In genomic region chr13:114923331-114923730, GRCm38 (mm10) we compare ENCODE assay signal across 9 mouse cellular contexts. TPM values are rescaled to one million over a fixed set of nuclear protein-coding genes. Genes with fewer than 3 reads are reported as not detected.
A peak's percentile ranks its signal among the peaks of the same experiment; 100 is the strongest.
DNase-seq lines count a peak whose midpoint lies in the region; ATAC-seq and TF ChIP-seq lines count a peak whose summit lies in the region.
"Had no signal": no experiment of that assay in that cellular context is flagged by ENCODE, and none has a peak within 500 bp of the region (broad histone marks: within the 10 kb centered on the region; RNA-seq: fewer than 3 reads in every experiment).

No protein-coding gene starts in this region.

- 43% methylated on average over 9 of the region's 9 CpGs for WGBS in lung, postnatal 0 days
- 5% methylated on average over 9 of the region's 9 CpGs for WGBS in forebrain, postnatal 0 days
- WGBS in stomach, embryonic 14.5 days = 33% methylated on average over 9 of the region's 9 CpGs

- H3K36me3 ChIP-seq in lung, postnatal 0 days (ENCODE audit: insufficient read depth, low read length) = no peaks in the 10 kb centered on the region; the same call in 1 of the 2 replicates
- H3K36me3 ChIP-seq in forebrain, postnatal 0 days (ENCODE audit: insufficient read depth) = no peaks in the 10 kb centered on the region
- H3K36me3 ChIP-seq in stomach, embryonic 14.5 days (ENCODE audit: control insufficient read depth, insufficient read depth, low read length) = no peaks in the 10 kb centered on the region

- H3K27ac ChIP-seq in lung, postnatal 0 days (ENCODE audit: low read length) = no peak overlapping the region
- H3K27ac ChIP-seq in forebrain, postnatal 0 days (ENCODE audit: low read depth, low read length) = peak overlapping the region; percentile 35; the same call in 1 of the 2 replicates
- no peak overlapping the region for H3K27ac ChIP-seq in stomach, embryonic 14.5 days (ENCODE audit: low read length)

- no peak overlapping the region for H3K4me3 ChIP-seq in lung, postnatal 0 days (ENCODE audit: low read depth, low read length)
- no peak overlapping the region for H3K4me3 ChIP-seq in forebrain, postnatal 0 days (ENCODE audit: low read depth, low read length)
- H3K4me3 ChIP-seq in stomach, embryonic 14.5 days (ENCODE audit: low read depth, low read length) = no peak overlapping the region
- H3K4me3 ChIP-seq: erythroblast, embryonic 14.5 days had no signal

- peak; percentile 13 for DNase-seq in lung, postnatal 0 days (ENCODE audit: low spot score)
- DNase-seq in lung, postnatal 14 days = no peak
- DNase-seq in forebrain, postnatal 0 days = peak; percentile 36
- peak; percentile 19 to 33 for DNase-seq in kidney, postnatal 4 days
- DNase-seq in urinary bladder, postnatal 14 days (ENCODE audit: low spot score) = no peak
- DNase-seq in left cerebral cortex, adult 11 months (ENCODE audit: low spot score) = no peak

- no peak for TF ChIP-seq CTCF in lung, postnatal 0 days (IDR thresholded peaks at IDR 0.05)
- TF ChIP-seq CTCF in forebrain, postnatal 0 days (IDR thresholded peaks at IDR 0.05; ENCODE audit: low read depth) = no peak

- ATAC-seq in lung, postnatal 0 days = peak; percentile 30; the same call in 1 of the 2 replicates
- peak; percentile 88 for ATAC-seq in forebrain, postnatal 0 days
- peak; percentile 91 for ATAC-seq in stomach, embryonic 14.5 days (ENCODE audit: insufficient number of reproducible peaks, insufficient read depth, low FRiP score, low read depth)
- ATAC-seq in megakaryocyte-erythroid progenitor cell, adult 5-6 weeks (replicated peaks; ENCODE audit: low FRiP score, low TSS enrichment, poor library complexity, severe bottlenecking) = no peak

- no peaks in the 10 kb centered on the region for H3K27me3 ChIP-seq in lung, postnatal 0 days (replicated peaks; ENCODE audit: insufficient read depth, low read length)
- H3K27me3 ChIP-seq in forebrain, postnatal 0 days (ENCODE audit: insufficient read depth, low read length) = no peaks in the 10 kb centered on the region
- H3K27me3 ChIP-seq in stomach, embryonic 14.5 days (ENCODE audit: control insufficient read depth, insufficient read depth, low read length) = no peaks in the 10 kb centered on the region

- H3K4me1 ChIP-seq in lung, postnatal 0 days (ENCODE audit: insufficient read depth, low read depth, low read length) = no peaks in the 10 kb centered on the region; the same call in 1 of the 2 replicates
- peaks cover 3% of the 10 kb centered on the region; the same call in 1 of the 2 replicates for H3K4me1 ChIP-seq in forebrain, postnatal 0 days (ENCODE audit: insufficient read depth)
- H3K4me1 ChIP-seq in stomach, embryonic 14.5 days (ENCODE audit: control insufficient read depth, insufficient read depth, low read length) = no peaks in the 10 kb centered on the region; the same call in 1 of the 2 replicates

- no peaks in the 10 kb centered on the region for H3K9me3 ChIP-seq in lung, postnatal 0 days (ENCODE audit: low read length)
- H3K9me3 ChIP-seq in forebrain, postnatal 0 days (ENCODE audit: low read length) = 0 out of 2 replicates have a peak, but pooled peaks cover 4% of the 10 kb centered on the region
- no peaks in the 10 kb centered on the region for H3K9me3 ChIP-seq in stomach, embryonic 14.5 days (ENCODE audit: control insufficient read depth, low read depth, low read length)

- no peak overlapping the region for H3K9ac ChIP-seq in lung, postnatal 0 days (replicated peaks; ENCODE audit: low read depth)
- no peak overlapping the region for H3K9ac ChIP-seq in forebrain, postnatal 0 days
- H3K9ac ChIP-seq in stomach, embryonic 14.5 days (replicated peaks; ENCODE audit: low read depth, low read length) = no peak overlapping the region

- H3K4me2 ChIP-seq in lung, postnatal 0 days (replicated peaks; ENCODE audit: low read depth, low read length) = no peak overlapping the region
- peak overlapping the region; percentile 28 for H3K4me2 ChIP-seq in forebrain, postnatal 0 days (ENCODE audit: low read depth)
- 0 out of 2 replicates have a peak overlapping the region, but pooled peaks have one; percentile 2 for H3K4me2 ChIP-seq in stomach, embryonic 14.5 days (replicated peaks; ENCODE audit: low read depth, low read length)

- TF ChIP-seq EP300 in lung, postnatal 0 days (IDR thresholded peaks at IDR 0.05) = no peak

RNA-seq across cellular contexts. Expression of gene Itga2, which starts 8.6 kb away (rescaled TPM):
- polyA plus RNA-seq in lung, postnatal 0 days (2015; fragmentation: Nextera tagmentation; extraction: Ambion mirVana) = 15.2 and 18.8 TPM in 2 replicates
- total RNA-seq in forebrain, postnatal 0 days (2014; rRNA removed) = 0.77 and 0.86 TPM in 2 replicates
- polyA plus RNA-seq in forebrain, postnatal 0 days (2015; fragmentation: Nextera tagmentation; extraction: Ambion mirVana) = 0.36 and 0.63 TPM in 2 replicates
- polyA plus RNA-seq in stomach, embryonic 14.5 days (2014; fragmentation: Nextera tagmentation; extraction: Ambion mirVana) = 9.2 and 11.8 TPM in 2 replicates
- total RNA-seq in megakaryocyte-erythroid progenitor cell, adult 5-6 weeks (2014; fragmentation: Nextera tagmentation) = 0.39 and 0.72 TPM in 2 replicates
- total RNA-seq in megakaryocyte-erythroid progenitor cell, adult 5-6 weeks (2017) = 0.61 and 1.3 TPM in 2 replicates
- polyA plus RNA-seq: erythroblast, embryonic 14.5 days had no signal

Comparison
In these comparisons a context has a peak if more than half of its experiments do, and no peak if none do; other contexts are left out.
1. DNase-seq: peak in lung, postnatal 0 days (single experiment), forebrain, postnatal 0 days (single experiment) and kidney, postnatal 4 days (2 of 2); none in lung, postnatal 14 days (single experiment), urinary bladder, postnatal 14 days (single experiment) and left cerebral cortex, adult 11 months (single experiment).